Mouse (Mus musculus): ENCODE data around the gene Rarres1.

Gene Rarres1

DNA sequence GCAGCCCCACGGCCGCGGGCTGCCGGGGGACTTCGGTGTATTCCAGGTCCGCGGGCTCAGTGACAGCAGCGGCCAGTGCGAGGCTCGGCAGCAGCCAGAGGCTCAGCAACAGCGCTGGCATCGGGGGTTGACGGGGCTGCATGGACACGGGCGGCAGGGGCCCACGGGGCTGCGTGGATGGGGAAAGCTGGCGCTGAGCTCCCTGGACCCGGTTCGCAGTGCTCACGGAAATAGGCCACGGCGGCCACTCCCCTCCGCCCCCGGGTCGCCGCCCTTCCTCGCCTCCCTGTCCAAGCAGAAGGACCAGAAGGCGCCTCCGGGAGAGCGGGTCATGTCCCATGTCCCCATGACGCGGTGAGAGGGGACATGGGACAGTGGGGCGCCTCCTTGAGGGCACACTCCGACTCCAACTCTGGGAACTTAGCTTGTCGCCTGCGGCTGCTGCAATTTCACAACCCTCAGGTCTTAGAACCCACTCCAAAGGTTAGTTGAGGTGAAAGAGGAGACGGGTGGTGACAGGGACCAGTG is at the start of gene Rarres1:
Rarres1 (minus strand) TSS at position 250 of the 528 bp plus-strand sequence.
- peak in 1 of 2 experiments; percentile 6 for DNase-seq

DNA sequence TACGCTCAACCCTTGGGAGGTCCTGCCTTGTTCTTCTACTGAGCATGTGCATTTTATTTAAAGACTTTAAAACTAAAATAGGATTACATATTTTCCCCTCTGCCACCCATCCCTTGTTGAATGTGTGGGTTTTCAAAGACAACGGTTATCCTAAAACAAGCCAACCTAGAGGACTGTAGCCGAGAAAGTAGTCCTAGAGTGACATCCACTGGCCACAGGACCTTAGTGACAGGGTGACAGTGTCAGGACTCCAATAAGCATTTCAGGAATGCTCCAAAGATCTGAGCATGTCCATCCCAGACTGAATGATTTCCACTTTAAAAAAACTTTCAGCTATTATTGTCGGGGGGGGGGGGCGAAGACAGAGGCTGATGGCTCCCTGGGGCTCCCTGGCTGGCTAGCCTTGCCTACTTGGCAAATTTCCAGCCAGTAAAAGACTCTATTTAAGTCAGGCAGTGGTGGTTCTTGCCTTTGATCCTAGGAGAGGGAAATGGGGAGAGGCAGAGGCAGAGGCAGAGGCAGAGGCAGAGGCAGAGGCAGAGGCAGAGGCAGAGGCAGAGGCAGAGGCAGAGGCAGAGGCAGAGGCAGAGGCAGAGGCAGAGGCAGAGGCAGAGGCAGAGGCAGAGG is 49.5 kb upstream of the Rarres1 start:
- DNase-seq, result no peak

DNA sequence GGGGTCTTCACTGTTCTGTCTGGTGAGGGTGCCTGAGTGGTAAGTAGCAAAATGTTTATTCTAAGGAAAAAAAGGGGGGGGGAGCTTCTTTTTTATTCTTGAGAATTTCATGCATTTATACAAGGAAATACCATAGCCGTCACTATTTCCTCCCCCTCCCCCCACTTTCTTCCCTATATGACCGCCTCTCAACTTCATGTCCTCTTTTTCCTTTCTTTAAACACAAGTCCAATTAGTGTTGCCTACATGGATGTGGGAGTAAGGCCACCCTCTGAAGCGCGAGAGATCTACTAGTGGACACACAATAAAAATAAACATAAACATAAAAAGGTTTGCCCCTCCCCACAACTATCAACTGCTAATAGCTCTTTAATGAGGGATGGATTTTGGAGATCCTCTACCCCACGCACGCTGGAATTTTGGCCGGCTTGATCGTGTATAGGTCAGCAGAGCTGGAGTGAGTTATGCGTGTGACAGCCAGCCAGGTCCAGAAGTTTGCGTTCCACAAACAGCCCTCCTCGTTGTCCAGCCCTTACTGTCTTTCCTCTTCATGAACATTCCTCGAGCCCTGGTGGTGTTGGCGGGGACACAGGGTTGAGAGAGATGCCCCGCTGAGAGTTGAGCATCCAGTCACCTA is 42.5 kb upstream of the Rarres1 start:
- DNase-seq, result no peak

DNA sequence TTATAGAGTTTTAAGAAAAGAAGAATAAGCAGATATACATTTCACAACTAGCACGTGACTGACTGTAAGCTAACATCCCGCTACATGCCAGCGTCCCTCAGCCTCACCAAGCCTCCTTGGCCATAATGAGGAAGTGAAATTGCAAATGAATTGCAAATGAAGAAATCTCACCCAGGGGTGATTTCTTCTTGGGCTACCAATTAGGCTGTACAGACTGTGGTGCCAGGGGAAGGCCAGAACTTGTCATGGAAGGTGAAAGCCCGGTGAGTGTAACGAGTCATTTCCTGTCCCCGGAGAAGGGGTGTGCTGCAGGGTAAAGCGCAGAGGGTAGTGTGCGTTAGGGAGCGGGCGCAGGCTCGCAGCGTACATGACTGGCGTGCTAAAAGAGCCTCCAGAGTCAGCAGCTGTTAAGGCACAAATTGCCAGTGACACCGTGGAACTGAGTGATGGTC is 41.9 kb upstream of the Rarres1 start:
- no peak for DNase-seq

DNA sequence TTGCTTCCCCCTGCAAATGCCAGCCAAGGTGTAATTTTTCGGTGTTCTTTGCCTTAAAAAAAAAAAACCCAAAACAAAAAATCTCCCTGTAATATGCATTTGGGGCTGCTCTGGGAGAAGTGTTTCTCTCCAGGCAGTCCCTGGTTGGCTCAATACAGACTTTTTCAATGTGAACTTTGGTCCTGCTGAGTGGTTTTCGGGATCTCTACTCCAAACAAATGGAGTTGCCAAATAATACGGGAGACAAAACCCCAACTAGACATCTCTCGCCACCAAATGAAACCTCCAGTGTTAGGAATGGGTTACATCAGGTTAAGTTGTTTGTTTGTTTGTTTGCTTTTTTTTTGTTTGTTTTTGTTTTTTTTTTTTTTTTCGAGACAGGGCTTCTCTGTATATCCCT is 39.9 kb upstream of the Rarres1 start:
- no peak for DNase-seq

DNA sequence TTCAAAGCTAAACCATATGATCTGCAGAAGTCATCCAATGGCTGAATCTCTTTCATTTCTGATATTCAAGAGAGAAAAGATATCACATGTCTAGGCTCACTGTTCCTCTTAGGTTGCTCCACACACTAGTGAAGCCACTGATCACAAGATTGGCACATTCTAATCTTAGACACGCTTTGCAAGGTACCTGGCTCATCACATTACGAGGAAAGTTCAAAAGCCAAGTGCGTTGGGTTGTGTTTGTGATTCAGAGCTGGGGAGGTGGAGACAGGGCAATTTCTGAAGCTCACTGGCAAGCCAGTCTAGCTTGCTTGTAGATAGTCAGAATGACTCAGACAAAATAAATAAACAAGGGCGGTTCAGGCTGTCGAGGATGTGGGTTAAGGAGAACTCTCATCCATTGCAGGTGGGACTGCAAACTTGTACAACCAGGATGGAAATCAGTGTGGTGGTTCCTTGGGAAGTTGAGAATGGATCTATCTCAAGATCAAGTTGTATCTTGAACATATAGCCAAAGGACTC is 38.7 kb upstream of the Rarres1 start:
- DNase-seq, result no peak

DNA sequence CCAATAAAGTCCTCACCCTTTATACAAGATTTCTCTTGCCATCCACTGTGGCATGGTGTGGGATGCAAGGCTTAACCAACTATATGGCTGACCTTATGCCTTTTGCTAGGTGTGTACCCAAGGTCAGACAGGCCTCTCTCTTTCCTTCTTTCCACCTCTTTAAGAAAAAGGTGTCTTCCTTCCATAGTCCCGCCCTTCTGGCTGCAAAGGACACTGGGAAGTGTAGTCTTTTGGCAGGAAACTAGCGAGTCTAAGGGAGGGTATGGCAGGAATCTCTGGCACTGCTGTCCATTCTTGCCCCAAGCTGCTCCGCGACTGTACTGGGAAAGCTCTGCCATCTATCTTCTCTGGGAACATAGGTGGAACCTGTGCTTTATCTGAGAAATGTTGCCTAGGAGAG is 38.0 kb upstream of the Rarres1 start:
- DNase-seq, result peak in 1 of 2 experiments; percentile 14

DNA sequence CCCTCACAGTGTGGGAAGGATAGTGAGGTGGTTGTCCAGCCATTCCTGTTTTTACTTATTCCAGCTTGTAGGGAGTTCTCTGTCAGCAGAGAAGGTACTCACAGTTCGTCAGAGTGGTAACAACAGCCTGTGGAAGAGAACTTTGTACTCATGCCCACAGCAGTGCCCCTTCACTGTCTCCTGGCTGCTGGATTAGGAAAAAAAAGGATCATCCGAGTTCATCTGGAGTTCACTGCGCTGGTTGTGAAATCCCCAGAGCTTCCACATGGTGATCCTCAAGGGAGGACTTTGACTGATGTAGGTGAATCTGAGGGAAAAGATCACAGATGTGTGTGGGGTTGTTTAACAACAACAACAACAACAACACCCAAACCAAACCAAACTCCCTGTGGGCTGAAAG is 35.9 kb upstream of the Rarres1 start:
- DNase-seq, result no peak

DNA sequence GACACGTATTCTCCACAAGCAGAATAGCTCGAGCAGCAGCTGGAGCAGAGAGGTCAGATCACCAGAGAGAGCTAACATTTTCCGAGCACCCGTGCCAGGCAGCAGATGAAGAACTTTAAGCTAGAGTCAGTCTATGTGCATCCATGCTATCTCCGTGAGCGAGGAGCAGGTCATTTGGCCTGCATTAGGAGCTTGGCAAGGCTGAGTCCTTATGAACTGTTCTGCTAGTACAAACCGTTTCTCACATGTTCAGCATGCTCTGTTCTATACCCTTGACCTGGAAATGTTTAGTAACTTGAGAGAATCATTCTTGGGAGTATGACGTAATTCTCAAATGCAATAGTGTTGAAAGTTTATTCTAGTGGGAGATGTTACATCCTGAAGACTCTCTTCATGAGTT is 28.3 kb upstream of the Rarres1 start:
- no peak for DNase-seq

DNA sequence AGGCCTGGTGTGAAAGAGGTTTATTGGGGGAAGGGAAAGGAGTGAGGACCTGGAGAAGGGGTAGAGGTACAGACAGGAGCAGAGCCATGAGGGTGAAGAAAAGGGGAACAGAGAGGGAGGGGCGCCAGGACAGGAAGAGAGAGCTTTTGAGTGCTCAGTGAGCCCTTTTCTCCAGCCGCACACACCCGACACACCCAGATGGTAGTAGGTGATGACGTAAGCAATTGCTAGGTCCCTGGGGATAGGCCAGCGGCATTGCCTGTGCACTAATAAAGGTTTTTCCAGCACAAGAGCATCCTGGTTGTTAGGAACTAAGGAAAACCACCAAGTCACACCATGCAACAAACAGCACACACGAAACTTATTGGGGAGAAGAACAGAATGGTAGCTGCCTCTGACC is 9.4 kb upstream of the Rarres1 start:
- DNase-seq, result no peak

DNA sequence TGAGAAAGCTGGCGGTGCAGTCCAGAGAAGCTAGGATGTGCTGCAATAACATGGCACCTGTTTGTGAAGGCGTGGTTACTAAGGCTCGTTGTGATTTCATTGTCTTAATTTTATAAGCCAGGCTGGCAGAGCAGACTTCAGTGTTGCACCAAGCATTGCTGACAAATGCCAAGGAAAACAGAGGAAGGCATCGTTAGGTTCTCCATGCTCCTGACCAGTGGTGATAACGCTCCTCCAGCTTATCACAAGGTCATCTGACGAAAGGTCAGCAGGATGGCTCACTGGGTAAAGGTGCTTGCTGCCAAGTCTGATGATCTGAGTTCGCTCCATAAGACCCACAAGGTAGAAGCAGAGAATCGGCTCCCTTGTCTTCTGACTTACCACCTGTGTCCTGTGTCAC is 7.4 kb upstream of the Rarres1 start:
- no peak for DNase-seq

DNA sequence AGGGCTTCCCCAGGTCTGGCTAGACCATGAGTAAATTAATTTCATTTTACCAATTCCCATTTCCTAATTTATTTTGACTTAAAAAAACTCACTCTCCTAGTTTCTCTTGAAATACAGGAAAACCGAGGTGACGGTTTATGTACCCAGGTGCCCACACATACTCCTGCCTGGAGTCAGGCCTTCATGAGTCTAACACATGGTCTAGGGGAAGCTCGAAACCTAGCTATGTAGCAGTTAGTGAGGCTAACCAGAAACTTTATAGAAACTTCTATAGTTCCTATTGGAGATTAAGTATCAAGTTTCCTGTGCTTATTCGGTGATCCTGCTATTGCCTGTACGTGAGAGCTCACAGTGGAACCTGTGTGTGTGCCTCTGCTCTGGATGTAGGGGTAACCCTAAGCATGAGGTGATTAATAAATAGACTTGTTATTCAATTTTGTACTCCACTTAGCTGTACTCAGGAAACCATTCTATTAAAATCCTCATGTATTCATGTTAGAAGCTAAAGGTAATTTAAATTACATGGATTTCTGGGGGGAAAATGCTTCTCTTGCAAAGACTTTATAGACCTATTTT is 5.3 kb upstream of the Rarres1 start:
- no peak for DNase-seq

DNA sequence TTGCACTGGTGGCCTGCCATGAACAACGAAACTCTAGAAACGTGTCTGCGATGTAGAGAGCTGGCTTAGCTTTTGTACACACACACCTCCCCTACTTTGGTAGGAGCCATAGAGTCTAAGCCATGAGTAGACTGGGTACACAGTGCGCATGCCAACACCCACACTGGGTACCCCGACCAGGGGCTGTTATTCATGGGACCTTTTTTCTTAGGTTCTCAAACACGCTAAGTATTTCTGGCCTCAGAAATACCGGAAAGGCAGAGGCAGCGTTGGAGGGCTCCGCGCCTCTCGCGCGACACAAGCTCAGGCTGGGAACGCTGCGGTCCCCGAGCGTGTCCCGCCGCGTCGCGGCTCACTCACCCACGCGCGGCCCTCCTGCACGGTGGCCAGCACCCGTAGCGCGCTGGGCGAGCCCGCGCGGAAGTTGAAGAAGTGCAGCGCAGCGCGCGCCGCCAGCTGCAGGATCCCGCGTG is 486 bp downstream of the Rarres1 start:
- peak in 1 of 2 experiments; percentile 7 for DNase-seq

DNA sequence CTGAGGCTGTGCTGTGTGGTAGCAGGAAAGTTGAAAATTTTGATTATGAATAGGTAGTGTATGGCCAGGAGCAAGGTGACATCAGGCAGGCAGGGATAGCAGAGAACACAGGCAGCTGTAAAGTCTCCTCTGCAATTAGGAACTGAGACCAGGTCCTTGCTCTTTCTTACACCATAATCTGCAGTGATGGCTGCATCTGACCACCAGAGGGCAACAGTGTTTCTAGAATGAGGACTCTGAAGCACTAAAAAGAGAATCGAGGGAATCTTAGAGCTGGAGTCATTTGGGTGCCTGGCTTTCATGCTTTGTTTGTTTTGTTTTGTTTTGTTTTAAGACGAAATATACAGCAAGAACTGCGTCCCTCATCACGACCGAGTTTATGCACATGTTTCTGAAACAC is 2.5 kb downstream of the Rarres1 start:
- DNase-seq, result peak; percentile 68 to 72

DNA sequence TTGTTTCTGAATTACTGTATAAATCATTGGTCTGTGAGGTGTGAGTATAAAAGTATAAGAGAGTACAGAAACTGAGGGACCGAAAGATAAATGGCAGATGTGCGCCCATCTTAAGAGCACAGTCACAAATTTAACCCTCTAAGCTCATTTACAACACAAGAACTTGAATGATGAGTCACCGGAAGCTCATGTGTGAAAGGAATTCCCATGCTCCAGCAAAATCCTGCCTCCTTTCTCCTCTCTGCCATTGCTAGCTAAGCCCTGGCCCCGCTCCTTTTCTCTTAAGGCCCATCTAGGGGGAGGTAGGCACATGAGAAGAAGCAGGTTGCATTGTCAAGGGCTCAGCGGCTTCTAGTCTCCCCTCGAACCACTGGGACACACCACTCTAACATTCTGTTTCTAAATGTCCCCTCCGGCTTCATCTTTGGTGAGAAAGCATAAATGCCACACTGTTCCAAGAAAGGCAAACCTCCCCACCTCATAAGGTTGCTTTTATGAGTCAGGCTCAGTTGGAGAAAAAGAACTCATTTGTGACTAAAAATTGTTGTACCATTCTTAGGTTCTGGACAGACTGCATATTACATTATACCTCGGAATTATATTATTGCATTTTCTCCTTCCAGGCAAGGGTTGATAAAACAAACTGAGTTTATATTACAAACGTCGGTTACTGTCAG is 7.0 kb downstream of the Rarres1 start:
- DNase-seq, result no peak

DNA sequence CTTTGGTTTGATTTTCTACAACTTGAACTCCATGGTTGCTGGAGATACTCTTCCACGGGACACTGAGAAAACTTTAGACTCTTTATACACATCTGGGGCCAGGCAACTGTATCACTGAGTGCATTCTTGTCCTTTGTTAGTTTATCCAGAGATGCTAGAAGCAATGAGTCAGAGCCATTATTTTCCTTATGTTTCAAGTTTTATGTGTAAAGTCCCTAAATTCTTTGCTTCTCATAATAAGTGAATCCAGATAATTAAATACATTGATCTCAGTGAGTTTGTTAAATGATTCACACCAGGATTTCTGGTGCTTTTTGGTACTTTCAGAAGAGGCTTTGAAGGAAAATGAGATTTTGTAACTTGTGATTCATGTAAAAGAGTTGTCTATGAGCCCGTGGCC is 10.0 kb downstream of the Rarres1 start:
- no peak for DNase-seq

DNA sequence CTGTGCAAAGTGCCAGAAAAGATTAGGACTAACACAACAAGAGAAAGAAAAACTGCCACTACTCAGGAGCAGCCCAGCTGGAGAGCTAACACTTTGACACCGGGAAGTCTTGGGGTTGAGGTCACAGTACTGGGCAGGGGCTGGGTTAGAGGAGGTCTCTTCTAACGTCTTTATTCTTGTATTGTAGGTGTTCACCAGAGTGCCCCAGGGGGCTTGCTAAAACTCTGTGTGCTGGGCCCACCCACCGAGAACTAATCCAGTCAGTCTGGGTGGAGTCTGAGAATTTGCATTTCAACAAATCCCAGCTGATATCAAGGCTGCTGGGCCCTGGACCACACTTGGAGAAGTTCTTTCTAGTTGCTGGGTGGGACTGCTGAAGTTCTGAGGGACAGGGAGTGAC is 11.4 kb downstream of the Rarres1 start:
- DNase-seq, result no peak

DNA sequence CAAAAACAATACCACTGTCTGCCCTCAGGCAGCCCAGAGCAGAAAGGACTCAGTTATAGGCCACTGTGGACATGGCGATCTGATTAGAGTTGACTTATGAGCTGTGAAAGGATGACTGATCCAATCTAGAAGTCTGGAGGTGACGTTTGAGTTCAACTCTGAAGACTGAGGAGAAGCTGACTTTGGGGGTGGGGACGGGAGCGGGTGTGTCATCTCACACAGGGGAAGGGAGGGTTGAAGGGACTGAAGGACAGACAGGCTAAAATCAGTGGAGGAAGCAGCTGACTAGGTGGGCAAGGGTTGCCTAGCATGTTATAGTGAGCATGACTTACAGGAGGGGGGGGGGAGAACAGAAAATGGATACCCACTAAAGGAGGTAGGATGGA is 15.9 kb downstream of the Rarres1 start:
- no peak for DNase-seq

DNA sequence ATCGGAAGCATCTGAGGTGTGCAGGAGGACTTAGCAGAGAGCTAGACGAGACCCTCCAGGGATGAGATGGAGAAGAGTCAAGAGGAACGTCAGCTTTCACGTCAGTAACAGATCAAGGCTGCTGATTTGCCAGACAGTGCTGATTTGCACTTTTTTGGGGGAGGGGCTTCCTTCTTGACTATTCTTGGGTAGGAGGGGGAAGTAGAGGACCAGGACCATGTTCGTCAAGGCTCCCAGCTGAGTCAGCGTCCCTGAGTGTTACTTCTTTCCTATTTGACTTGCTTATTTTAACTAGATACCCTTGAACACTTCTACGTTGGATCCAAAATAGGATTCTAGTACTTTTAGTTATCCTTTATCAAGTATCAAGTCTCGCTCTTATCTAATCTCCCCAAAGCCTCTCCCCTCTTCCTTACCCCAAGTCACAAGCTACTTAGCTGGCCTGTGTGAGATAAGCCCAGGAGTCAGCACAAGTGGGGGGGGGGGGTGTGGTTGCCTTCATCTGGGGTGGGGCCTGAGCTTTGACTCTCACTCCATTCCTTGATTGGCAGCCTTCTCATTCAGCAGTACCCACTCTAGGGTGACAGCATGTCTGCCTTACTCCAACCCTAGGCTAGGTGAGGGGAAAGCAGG is 16.4 kb downstream of the Rarres1 start:
- no peak for DNase-seq

DNA sequence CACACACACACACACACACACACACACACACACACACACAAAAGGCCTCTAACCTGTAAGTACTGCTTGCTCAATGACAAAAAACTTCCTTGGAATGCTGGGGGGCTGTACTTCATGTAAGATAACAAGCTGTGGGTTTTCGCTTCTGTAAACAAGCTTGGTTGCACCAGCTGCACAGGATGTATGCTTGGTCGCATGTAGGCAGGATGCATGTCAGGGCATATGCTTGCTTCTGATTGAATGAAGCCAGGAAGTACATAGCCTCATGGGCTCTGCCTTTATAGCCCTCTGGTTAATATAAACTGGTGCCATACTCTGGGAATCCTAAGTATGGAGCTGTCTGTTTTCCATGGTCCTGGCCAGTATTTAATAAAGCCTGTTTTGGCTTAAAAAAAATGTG is 17.3 kb downstream of the Rarres1 start:
- no peak for DNase-seq

DNA sequence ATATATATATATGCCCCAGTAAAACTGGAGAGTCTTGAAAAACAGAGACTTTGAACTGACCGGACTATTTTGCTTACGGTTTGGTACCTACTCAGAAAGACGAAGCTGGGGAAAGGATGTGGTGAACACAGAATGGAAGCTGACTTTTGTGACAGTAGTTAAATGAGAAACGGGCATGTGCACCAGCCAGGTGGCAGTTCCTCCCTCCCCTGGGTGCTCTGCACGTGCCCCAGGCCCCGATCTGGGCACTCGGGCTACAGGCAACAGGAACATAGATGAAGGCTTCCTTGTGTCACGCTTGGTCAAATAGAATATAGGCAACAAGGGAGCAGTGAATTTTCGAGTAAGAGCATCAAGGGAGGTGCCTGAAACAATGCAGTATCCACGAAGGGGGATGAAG is 19.0 kb downstream of the Rarres1 start:
- no peak for DNase-seq

DNA sequence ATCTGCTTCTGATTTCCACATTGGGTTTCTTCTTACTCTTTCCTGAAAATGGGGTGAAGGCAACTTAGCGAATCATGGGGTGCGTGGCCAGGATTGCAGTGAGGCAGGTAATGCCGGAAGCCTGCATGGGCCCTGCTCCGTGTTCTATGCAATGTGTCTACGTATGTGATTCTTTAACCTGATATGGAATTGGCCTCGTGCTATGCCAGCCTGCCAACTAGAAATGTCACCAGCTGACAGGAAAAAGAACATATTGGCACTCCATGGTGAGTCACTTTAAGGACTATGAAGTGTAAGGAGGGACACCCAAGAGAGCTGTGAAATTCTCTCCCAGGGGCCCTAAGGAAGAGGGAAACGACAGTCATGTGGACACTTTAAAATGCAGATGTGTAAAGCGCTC is 22.2 kb downstream of the Rarres1 start:
- DNase-seq, result no peak

Data from cerebellum, adult 18-20 months (tissue).